Mouse (Mus musculus) thymus, adult 18-20 months (tissue): ENCODE measurements around the gene Btnl10.

Experiments
- DNase-seq, 2 experiments: peaks; one replicate each; pipeline ENCODE4 v3.0.0; 2022; ENCODE audit warnings: mixed read lengths in 2 of 2

Btnl10 gene

DNA sequence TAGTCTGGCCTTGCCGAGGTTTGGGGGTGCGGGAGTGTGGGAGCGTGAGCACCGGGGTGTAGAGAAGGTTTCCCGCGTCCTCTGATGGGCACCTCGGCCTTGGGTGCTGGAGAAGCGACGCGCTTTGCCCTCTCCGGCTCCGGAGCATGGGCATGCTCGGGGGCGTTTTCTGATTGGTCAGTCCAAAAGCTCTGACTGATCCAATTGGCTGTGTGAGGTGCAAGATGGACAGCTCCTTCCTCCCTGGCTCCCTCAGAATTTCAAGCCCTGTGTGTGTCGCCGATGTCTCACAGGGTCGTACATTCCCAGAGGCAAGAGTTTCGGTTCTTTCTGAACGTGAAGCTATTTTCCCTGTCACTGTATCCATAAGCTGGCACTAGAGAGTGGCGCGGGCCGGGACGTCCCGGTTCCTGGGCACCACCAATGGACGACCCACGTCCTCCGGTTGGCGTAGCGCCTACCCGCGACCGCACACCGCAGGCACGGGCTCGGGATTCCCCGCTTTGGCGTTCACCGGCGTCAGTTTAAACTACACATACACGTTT is 42.3 kb downstream of the Btnl10 start:
- peak in 1 of 2 experiments; percentile 70 for DNase-seq

DNA sequence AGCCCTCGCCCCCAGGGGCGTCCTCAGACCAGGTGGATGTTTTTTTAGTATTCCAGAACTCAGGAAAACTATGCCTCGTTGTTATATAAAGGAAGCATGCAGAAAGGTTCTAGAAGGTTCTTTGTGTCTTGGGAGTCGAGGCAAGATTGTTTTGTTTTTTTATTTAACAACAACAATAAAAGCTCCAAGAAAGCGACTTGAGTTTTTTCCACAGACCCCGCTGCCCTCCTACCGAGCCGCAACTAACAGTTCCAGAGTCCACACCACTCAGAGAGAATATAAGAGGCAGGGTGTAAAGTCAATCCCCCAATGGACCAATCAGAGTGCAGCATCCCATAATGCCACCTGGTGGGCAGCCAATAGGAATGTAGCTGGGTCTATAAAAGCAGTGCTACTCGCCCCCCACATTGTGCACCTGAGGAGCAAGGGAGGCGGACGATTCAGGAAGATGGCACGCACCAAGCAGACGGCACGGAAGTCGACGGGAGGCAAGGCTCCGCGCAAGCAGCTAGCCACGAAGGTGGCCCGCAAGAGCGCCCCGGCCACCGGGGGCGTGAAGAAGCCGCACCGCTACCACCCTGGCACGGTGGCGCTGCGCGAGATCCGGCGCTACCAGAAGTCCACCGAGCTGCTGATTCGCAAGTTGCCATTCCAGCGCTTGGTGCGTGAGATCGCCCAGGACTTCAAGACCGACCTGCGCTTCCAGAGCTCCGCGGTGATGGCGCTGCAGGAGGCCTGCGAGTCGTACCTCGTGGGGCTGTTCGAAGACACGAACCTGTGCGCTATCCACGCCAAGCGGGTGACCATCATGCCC is 43.9 kb downstream of the Btnl10 start:
- no peak for DNase-seq

DNA sequence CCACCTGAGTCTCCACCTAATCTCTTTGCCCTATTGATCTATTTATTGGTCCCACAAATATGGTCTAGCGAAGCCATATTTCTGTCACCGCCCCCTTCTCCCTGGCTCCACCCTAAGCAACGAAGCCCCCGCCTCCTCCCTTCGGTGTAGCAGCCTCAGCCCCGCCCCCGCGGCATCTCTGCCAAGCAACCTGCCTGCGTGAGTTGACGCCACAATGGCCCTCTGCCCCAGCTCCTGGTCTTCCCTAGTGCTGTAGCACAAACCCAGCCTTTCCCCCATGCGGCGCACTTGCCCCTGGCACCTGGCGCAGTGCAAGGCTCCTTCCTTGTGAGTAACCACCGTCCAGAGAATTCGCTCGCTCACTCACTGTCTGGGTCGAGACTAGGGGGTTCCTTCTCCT is 45.8 kb downstream of the Btnl10 start:
- no peak for DNase-seq

- DNase-seq: no peak
Measured at GRCm38 (mm10) chr11:58964216-58964615, 46.5 kb downstream of the Btnl10 start.

GRCm38 (mm10) chr11:58965001-58965760 is 47.5 kb downstream of the Btnl10 start:
- no peak for DNase-seq

GRCm38 (mm10) chr11:58967346-58967745 is 49.6 kb downstream of the Btnl10 start:
- no peak for DNase-seq

- DNase-seq: no peak
Measured at GRCm38 (mm10) chr11:58968551-58968950, 50.8 kb downstream of the Btnl10 start.

- DNase-seq: no peak
Measured at GRCm38 (mm10) chr11:58969027-58969426, 51.3 kb downstream of the Btnl10 start.

GRCm38 (mm10) chr11:58969659-58970058 is 52.0 kb downstream of the Btnl10 start:
- DNase-seq: no peak

DNA sequence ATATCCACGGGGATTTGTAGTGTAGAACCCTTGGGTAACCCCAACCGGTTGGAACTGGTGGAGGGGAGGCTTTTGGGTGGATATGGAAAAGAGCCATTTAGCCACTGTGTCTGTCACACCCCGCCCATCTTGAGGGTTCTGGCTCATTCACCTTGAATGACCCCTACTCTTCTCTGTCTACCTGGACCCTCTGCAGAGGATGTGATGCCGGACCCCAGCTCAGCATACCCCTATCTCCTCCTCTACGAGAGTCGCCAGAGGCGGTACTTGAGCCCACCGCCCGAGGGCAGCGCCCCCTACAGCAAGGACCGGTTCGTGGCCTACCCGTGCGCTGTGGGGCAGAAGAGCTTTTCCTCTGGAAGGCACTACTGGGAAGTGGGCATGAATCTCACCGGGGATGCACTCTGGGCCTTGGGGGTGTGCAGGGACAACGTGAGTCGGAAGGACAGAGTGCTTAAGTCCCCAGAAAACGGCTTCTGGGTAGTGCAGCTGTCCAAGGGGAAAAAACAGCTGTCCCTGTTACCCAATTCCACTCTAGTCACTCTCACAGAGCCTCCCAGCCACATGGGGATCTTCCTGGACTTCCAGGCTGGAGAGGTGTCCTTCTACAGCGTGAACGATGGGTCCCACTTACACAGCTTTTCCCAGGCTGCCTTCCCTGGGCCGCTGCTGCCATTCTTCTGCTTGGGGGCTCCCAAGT is 53.3 kb downstream of the Btnl10 start:
- DNase-seq: no peak

DNA sequence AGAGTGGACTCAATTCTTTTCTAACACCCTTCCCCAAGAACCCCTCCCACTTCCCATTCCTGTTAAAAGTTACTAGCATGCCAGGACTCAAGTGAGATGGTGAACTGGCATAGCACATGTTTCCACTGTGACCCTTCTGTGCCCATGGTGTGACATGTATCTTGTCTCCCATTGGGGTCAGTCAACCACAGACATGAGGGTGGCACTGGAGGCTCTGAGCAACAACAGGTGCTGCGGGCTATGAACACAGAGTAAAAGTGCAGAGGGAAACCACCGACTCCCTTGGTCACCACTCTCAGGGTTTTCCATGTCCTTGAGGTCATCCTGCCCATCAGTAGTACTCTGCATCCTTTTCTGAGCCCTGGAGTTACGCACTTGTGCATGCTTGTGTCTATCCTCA is 54.1 kb downstream of the Btnl10 start:
- no peak for DNase-seq

DNA sequence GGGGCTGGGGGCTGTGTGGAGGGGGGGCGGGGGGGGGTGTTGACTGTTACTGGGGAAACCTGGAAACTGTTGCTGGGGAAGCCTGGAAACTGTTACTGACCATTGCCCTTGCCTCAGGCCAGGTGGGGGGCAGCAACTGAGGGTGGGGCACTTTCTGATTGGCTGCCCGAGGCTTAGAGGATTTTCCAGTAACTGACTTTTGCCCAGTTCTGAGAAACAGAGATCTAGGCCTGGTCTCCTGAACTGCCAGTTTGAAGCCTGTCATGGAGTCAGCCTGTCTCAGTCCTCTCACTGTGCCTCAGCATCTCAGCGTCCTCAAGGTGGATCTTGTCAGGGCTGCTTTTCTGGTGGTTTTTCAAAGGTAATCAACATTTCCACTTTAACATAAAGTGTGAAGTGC is 56.7 kb downstream of the Btnl10 start:
- no peak for DNase-seq
